Mouse (Mus musculus) hindlimb bud, embryonic 11.5 days (tissue): ENCODE measurements around the gene Limch1.

ENCODE experiments used
- DNase-seq: peaks from one replicate; pipeline ENCODE4 v3.0.0-alpha.2; 2012; ENCODE audit warnings: low read depth, low spot score; ENCODE audit errors: extremely low spot score

The Limch1 gene

GRCm38 (mm10) chr5:66872053-66872452, 126.4 kb downstream of the Limch1 start:
- no peak for DNase-seq

DNA sequence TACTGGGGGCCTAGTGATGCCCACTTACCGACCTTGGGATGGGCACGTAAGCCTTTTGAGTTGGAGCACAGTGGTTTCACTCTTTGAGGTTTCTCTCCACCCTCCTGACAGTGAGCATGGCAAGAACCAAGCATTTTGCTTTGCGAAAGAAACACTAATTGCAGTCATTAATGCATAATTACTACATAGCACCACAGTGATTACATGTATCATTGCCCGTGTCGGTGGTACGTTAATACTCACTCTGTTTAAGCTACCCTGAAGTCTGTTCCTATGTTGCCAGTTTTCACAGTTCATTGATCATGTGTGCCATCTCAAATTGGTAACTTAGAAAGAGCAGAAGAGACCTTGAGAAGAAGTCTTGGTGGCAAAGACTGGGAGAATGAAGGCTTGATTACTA, 127.1 kb downstream of the Limch1 start:
- no peak for DNase-seq

DNA sequence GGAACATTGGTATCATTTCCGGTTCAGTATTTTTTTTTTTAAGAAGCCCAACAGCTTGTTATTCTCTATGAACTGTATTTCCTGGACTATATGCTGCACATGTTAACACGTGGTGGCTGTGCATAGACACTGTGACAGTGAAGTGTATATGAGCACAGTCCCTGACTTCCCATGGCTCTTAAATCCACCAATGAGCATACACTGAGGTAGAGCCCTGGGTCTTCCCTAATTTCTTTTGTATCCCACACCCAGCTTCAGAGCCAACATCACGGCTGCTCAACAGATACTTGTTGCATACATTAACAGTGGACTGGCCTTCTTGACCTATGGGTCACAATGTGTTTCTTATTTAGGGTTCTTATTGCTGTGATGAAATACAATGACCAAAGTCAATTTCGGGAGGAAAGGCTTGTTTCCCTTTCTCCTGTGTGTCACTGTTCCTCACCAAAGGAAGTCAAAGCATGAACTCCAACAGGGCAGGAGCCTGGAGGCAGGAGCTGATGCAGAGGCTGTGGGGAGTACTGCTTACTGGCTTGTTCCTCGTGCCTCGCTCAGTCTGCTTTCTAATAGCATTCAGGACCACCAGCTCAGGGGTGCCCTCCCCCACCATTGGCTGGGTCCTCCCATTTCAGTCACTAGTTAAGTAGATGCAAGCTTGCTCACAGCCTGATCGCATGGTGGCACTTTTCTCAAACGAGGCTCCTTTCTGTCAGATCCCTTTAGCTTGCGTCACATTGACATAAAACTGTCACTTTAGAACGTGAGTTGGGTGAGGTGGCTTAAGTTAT, 130.6 kb downstream of the Limch1 start:
- DNase-seq, result no peak

DNA sequence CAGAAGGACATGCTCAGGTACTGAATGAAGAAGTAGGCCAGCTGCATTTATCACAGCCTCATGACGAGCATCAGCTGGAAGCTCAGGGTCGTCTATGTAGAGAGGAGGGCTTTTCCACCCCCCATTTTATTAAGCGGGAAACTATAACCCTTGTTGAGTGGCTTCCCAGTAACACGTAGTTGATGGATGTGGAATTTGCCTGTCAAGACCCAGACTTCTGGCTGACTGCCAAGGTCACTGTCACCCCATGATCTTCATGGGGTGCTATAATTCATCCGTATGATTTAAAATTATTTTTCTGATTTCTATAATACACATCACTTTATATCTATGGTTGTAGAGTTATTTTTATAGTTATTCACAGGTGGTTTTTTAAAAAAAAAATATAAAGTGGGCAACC, 131.4 kb downstream of the Limch1 start:
- DNase-seq, result no peak

- no peak for DNase-seq
These were observed 136.3 kb downstream of the Limch1 start for GRCm38 (mm10) chr5:66881901-66882341.

DNA sequence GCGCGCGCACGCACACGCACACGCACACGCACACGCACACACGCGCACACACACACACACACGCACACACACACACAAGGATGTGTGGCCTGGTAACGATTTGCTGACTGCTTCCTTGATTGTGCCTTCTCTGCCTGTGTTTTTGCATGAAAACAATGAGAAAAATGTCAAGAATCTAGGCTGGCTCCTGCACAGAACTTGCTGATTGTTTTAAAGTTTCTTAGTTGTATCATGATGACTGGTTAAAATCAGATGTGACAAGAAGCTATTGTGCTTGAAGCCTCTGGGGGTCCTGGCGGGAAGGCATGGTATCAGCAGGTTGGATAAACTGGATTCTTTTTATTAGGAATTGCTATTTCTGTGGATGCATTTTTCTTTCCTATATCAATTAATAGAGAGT, 137.1 kb downstream of the Limch1 start:
- DNase-seq, result no peak

GRCm38 (mm10) chr5:66884505-66884904, 138.9 kb downstream of the Limch1 start:
- no peak for DNase-seq

DNA sequence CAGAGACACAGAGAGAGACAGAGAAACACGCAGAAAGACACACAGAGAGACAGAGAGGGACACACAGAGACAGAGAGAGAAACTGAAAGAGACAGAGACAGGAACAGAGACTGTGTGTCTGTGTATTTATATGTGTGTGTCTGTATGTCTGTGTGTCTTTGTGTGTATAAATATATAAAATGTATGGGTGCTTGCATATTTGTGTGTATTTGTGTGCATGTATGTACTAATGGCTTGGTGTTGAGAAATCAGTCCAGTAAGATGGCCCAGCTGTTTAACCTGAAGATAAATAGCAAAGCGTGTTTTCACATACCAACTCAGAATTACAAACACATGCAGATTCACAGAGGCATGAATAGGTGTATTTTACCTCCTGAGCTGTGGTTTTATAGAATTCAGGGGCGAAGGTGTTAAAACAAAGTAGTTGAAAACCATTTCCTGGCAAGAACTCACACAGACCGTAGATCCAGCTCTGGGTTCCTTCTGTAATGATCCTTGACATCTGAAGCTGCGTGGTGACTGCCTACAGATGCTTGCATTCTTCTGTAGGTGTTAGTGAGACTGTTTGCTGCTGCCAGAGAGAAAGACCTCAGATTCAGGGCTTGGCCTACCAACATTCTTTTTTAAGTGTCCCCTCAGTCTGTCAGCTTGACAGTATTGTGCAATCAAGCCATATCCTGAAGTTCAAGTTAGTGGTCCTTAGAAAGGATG, 140.9 kb downstream of the Limch1 start:
- DNase-seq, result no peak

DNA sequence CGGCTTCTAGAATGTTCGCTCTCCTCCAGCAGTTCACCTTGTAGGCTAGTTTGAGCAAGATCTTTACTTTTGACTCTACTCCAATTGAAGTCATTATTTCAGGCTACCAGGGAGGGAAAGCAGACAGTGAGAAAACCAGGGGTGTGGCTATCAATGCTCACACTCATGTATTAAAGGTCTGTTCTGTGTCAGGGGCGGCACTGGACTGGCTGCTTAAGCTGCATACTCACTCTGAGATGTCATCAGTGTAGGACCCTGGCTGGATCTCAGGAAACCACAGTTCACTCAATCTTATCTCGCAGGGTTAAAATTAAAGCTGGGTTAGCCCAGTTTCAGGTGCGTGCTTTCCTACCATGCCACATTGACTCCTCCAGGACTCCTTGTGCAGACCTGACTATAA, 142.4 kb downstream of the Limch1 start:
- no peak for DNase-seq

GRCm38 (mm10) chr5:66889337-66889736, 143.7 kb downstream of the Limch1 start:
- no peak for DNase-seq

DNA sequence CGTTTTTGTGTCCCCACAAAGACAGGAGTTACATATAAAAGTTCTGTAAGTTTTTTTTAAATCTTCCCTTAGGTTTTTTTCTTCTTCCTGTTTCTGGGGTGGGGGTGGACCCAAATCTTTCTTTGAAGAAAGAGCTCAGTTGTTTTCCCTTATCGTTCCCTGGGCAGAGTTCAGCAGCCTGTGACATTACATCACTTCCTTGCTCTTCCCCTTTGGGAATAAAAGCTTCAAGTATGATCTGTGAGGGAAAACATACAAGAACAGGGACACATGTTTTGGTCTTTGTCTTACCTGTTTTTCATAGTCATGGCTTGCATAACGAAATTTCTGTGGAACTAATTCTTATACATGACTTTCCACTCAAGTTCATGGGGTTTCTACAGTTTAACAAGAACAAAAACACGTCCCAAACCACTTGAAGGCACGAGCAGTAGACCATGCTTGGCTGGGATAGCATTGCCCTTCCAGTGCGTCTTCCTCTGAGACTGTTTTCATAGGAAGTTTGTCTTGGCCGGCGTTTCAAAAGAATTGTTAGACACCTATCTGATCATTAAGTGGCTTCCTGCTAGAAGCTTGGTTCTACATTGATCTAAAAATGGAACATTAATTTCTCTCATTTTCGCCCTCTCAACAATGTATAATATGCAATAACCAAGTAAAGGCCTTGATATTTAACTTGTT, 150.0 kb downstream of the Limch1 start:
- DNase-seq, result no peak

DNA sequence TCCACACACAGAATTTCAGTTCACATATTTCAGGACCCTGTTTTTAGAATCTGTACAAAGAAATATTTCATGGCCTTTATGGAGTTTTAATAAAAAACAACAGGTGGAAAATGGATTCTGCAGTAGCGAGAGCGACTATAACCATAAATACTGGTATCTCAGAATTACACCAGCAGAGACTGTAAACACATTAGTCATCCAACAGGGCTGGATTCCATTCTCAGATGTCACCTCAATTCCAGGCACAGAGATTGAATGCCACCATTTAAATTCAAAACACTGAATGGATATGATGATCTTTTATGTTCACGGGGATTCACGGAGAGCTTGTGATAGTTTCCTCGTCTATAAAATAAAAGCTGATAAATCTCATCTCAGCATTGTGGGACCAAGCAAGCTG, 152.0 kb downstream of the Limch1 start:
- no peak for DNase-seq

DNA sequence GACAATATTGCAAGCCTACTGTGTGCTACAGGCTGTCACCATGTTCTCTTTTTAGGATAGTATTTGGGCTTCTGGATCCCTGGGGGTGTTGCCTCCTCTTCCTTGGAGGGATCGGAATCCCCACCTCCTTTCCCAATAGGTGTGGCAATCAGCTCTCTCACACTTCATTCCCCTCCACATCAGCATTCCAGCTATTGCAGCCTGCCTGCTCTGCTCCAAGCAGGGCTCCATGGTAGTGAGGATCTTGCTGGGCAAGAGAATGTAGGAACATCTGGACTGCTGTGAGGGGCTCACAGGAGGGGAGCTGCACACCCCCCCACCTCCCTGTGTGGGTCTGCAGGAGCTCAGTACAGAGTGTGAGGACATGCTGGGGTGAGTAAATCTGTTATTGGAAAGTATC, 152.6 kb downstream of the Limch1 start:
- no peak for DNase-seq

DNA sequence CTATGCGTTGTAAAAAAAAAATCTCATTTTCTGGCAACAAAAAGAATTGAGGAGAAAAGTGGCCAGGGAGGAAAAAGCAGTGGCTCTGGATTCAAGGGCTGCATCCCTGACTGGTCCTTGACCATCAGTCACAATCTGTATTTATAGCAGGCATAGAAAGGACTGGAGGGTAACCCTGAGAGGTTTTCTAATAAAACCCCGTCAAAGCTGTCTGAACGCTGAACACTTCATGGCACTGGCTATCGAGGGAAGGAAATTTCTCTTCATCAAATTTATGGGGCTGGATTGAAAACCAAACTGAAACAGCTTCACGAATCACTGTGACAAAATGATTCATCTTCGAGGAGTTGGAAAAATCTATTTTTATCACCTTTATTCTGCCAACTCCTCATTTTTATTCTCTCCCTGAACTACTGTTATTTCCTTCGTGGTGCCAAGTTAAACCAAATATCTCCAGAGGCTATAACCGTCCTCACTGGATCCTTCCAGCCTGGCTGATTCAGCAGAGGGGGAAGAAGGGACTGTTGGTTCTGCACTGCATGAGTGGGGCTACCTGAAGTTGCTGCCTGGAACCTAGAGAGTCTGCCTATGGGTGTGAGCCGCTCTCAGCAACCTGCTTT, 153.3 kb downstream of the Limch1 start:
- DNase-seq, result no peak

GRCm38 (mm10) chr5:66901116-66901515, 155.5 kb downstream of the Limch1 start:
- DNase-seq, result no peak

DNA sequence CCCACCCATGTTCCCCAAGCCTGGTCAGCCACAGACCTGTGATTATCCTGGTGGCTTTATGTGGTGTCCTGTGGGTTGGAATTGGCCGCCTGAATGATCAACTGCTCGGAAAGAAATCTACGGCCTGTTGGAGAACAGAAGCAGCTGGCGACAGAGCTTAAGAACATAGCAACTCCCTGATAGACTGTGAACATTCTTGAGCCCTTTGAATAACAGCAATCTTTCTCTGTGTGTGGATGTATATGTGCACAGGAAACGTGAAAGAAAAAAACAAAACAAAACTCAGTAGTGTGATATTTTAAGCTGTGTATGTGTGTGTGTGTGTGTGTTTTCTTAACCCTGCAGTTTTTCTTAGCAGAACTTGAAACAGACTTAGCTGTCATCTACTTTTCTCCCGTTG, 159.2 kb downstream of the Limch1 start:
- no peak for DNase-seq

GRCm38 (mm10) chr5:66908883-66909282, 163.3 kb downstream of the Limch1 start:
- DNase-seq, result no peak

GRCm38 (mm10) chr5:66909962-66910361, 164.3 kb downstream of the Limch1 start:
- DNase-seq, result no peak

DNA sequence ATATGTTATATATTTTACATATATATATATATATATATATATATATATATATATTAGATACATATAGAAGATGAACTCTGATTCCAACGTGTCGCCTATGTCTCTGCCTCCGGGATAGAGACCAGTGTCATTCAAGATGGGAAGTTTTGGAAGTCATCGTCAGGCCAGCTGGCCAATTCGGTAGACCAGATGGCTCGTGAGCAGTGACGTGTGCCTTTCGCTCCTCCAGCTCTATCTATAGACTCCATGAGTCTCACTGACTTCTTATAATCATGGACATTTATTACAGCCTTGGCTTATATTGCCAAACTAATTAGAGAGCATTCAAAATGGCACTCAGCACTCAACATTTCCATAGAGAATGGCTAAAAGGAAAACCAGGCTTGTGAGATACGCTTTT, 165.0 kb downstream of the Limch1 start:
- DNase-seq, result no peak

GRCm38 (mm10) chr5:66911068-66911467, 165.4 kb downstream of the Limch1 start:
- DNase-seq, result no peak

- DNase-seq, result no peak
These were observed 168.2 kb downstream of the Limch1 start for GRCm38 (mm10) chr5:66913791-66914190.
